Comparison of ENCODE assay signal across 29 mouse cellular contexts in genomic region chr17:40874701-40875100, GRCm38 (mm10). TPM values are rescaled to one million over a fixed set of nuclear protein-coding genes. Genes with fewer than 3 reads are reported as not detected.
A peak's percentile ranks its signal among the peaks of the same experiment; 100 is the strongest.
DNase-seq lines count a peak whose midpoint lies in the region; ATAC-seq and TF ChIP-seq lines count a peak whose summit lies in the region.
"Had no signal": no experiment of that assay in that cellular context is flagged by ENCODE, and none has a peak within 500 bp of the region (broad histone marks: within the 10 kb centered on the region; RNA-seq: fewer than 3 reads in every experiment).

No protein-coding gene starts in this region.

- TF ChIP-seq POLR2A in MEL (IDR thresholded peaks at IDR 0.05; ENCODE audit: control insufficient read depth in 1 of 2, insufficient read depth in 1 of 2, low read depth in 1 of 2, low read length in 2 of 2, poor library complexity in 1 of 2): no peak

- no peak for TF ChIP-seq CTCF in intestine, postnatal 0 days (IDR thresholded peaks at IDR 0.05; ENCODE audit: low read depth)
- TF ChIP-seq CTCF in MEL (IDR thresholded peaks at IDR 0.05 in 2 of 3, conservative IDR thresholded peaks at IDR 0.05 in 1 of 3; ENCODE audit: control insufficient read depth in 1 of 3, insufficient read depth in 1 of 3, low read depth in 2 of 3, low read length in 3 of 3, poor library complexity in 1 of 3, severe bottlenecking in 1 of 3): no peak
- no peak for TF ChIP-seq CTCF in liver, postnatal 0 days (IDR thresholded peaks at IDR 0.05; ENCODE audit: low read depth)

- no peaks in the 10 kb centered on the region for H3K27me3 ChIP-seq in intestine, embryonic 16.5 days (replicated peaks; ENCODE audit: control insufficient read depth, insufficient read depth, low read length)
- no peaks in the 10 kb centered on the region for H3K27me3 ChIP-seq in intestine, postnatal 0 days (replicated peaks; ENCODE audit: control insufficient read depth, insufficient read depth, low read length)
- H3K27me3 ChIP-seq in MEL (ENCODE audit: control insufficient read depth in 1 of 2, insufficient read depth in 2 of 2, low read length in 2 of 2): no peaks in the 10 kb centered on the region
- H3K27me3 ChIP-seq in liver, postnatal 0 days (ENCODE audit: insufficient read depth, low read length): no peaks in the 10 kb centered on the region
- H3K27me3 ChIP-seq: CH12.LX; embryonic facial prominence, embryonic 12.5 days; forebrain, embryonic 13.5 days; forebrain, embryonic 15.5 days; Patski had no signal

- H3K4me3 ChIP-seq in intestine, embryonic 16.5 days (ENCODE audit: low read length): no peak overlapping the region
- H3K4me3 ChIP-seq in intestine, postnatal 0 days (ENCODE audit: low read depth, low read length): no peak overlapping the region
- no peak overlapping the region for H3K4me3 ChIP-seq in MEL (ENCODE audit: control insufficient read depth in 1 of 2, insufficient read depth in 1 of 2, low read depth in 2 of 2, low read length in 2 of 2)
- no peak overlapping the region for H3K4me3 ChIP-seq in liver, postnatal 0 days (ENCODE audit: low read depth, low read length)
- H3K4me3 ChIP-seq: embryonic facial prominence, embryonic 10.5 days; embryonic facial prominence, embryonic 12.5 days; forebrain, embryonic 13.5 days; forebrain, embryonic 15.5 days had no signal

- DNase-seq in 3T3-L1 (ENCODE audit: low read depth, low spot score) (peak; percentile 54), MEL (ENCODE audit: low read depth, low spot score) (peak; percentile 68)
- DNase-seq in liver, postnatal 0 days: no peak
- DNase-seq in ovary, postnatal 10 days (ENCODE audit: low spot score): no peak
- DNase-seq: adrenal gland, adult 2 months; adrenal gland, postnatal 10 days; adrenal gland, postnatal 25 days; B cell, adult 2 months; cerebellum, adult 11-12 months; cerebellum, adult 2 months; cerebellum, adult 9-10 months; cerebellum, postnatal 10 days; cerebellum, postnatal 25 days; forebrain, postnatal 0 days had no signal

- WGBS in intestine, embryonic 16.5 days: 71% methylated on average over 3 of the region's 3 CpGs
- 66% methylated on average over 3 of the region's 3 CpGs for WGBS in intestine, postnatal 0 days
- WGBS in liver, postnatal 0 days (ENCODE audit: insufficient replicate concordance): 73% methylated on average over 3 of the region's 3 CpGs

- no peak overlapping the region; the same call in 1 of the 2 replicates for H3K27ac ChIP-seq in intestine, embryonic 16.5 days (ENCODE audit: low read length)
- H3K27ac ChIP-seq in intestine, postnatal 0 days (ENCODE audit: low read depth, low read length): no peak overlapping the region; the same call in 1 of the 2 replicates
- H3K27ac ChIP-seq in MEL (ENCODE audit: control insufficient read depth, low read depth, low read length): no peak overlapping the region
- H3K27ac ChIP-seq in liver, postnatal 0 days (ENCODE audit: low read depth): no peak overlapping the region
- H3K27ac ChIP-seq: embryonic facial prominence, embryonic 10.5 days; embryonic facial prominence, embryonic 12.5 days; forebrain, embryonic 13.5 days; forebrain, embryonic 15.5 days had no signal

- H3K4me2 ChIP-seq in intestine, embryonic 16.5 days (ENCODE audit: low read depth, low read length): no peak overlapping the region
- no peak overlapping the region for H3K4me2 ChIP-seq in intestine, postnatal 0 days (replicated peaks; ENCODE audit: low read depth)
- H3K4me2 ChIP-seq in liver, postnatal 0 days (ENCODE audit: low read depth, low read length): no peak overlapping the region
- H3K4me2 ChIP-seq: embryonic facial prominence, embryonic 12.5 days; forebrain, embryonic 13.5 days; forebrain, embryonic 15.5 days had no signal

- H3K4me1 ChIP-seq in intestine, embryonic 16.5 days (ENCODE audit: control insufficient read depth, insufficient read depth, low read length): no peaks in the 10 kb centered on the region
- peaks cover 2% of the 10 kb centered on the region; the same call in 1 of the 2 replicates for H3K4me1 ChIP-seq in intestine, postnatal 0 days (replicated peaks; ENCODE audit: control insufficient read depth, insufficient read depth, low read length)
- H3K4me1 ChIP-seq in MEL (ENCODE audit: control insufficient read depth in 1 of 2, insufficient read depth in 2 of 2, low read length in 2 of 2): peaks cover 24 to 30% of the 10 kb centered on the region in 2 experiments
- H3K4me1 ChIP-seq in liver, postnatal 0 days (ENCODE audit: insufficient read depth): peaks cover 5% of the 10 kb centered on the region
- H3K4me1 ChIP-seq: embryonic facial prominence, embryonic 12.5 days had no signal

- no peak for TF ChIP-seq RAD21 in MEL (IDR thresholded peaks at IDR 0.05; ENCODE audit: low read depth, low read length)

- no peak for TF ChIP-seq EP300 in MEL (IDR thresholded peaks at IDR 0.05; ENCODE audit: low read depth in 1 of 2, low read length in 2 of 2)
- TF ChIP-seq EP300 in liver, postnatal 0 days (IDR thresholded peaks at IDR 0.05; ENCODE audit: low read depth): no peak

- peaks cover 2% of the 10 kb centered on the region; the same call in 1 of the 2 replicates for H3K79me2 ChIP-seq in MEL (ENCODE audit: control insufficient read depth, insufficient read depth, low read length, poor library complexity)

- H3K9me3 ChIP-seq in intestine, embryonic 16.5 days (ENCODE audit: control insufficient read depth, low read length): no peaks in the 10 kb centered on the region
- no peaks in the 10 kb centered on the region for H3K9me3 ChIP-seq in intestine, postnatal 0 days (ENCODE audit: control insufficient read depth)
- H3K9me3 ChIP-seq in MEL (replicated peaks; ENCODE audit: insufficient read depth, low read length): no peaks in the 10 kb centered on the region
- no peaks in the 10 kb centered on the region for H3K9me3 ChIP-seq in liver, postnatal 0 days (ENCODE audit: low read length)
- H3K9me3 ChIP-seq: embryonic facial prominence, embryonic 10.5 days; embryonic facial prominence, embryonic 12.5 days; forebrain, embryonic 13.5 days; forebrain, embryonic 15.5 days; G1E had no signal

- no peak overlapping the region for H3K9ac ChIP-seq in intestine, embryonic 16.5 days (ENCODE audit: low read depth, low read length)
- no peak overlapping the region for H3K9ac ChIP-seq in intestine, postnatal 0 days (ENCODE audit: low read depth, low read length)
- H3K9ac ChIP-seq in MEL (ENCODE audit: control insufficient read depth, low read depth, low read length, poor library complexity, severe bottlenecking): no peak overlapping the region
- H3K9ac ChIP-seq in liver, postnatal 0 days (replicated peaks): no peak overlapping the region
- H3K9ac ChIP-seq: embryonic facial prominence, embryonic 12.5 days; forebrain, embryonic 13.5 days; forebrain, embryonic 15.5 days; forebrain, postnatal 0 days had no signal

- peak; percentile 31; the same call in 1 of the 2 replicates for ATAC-seq in intestine, embryonic 16.5 days
- no peak for ATAC-seq in intestine, postnatal 0 days
- no peak for ATAC-seq in liver, postnatal 0 days
- ATAC-seq: activated CD4-positive, CD25-positive, alpha-beta regulatory T cell, adult 4 months; CD4-positive, CD25-positive, alpha-beta regulatory T cell, adult 4 months; forebrain, embryonic 13.5 days; forebrain, embryonic 15.5 days; forebrain, postnatal 0 days; Patski had no signal

- no peaks in the 10 kb centered on the region for H3K36me3 ChIP-seq in intestine, embryonic 16.5 days (ENCODE audit: control insufficient read depth, insufficient read depth, low read length)
- H3K36me3 ChIP-seq in intestine, postnatal 0 days (ENCODE audit: control insufficient read depth, insufficient read depth): no peaks in the 10 kb centered on the region
- peaks cover 0 to 49% of the 10 kb centered on the region in 2 experiments; a peak in 2 of 4 replicates for H3K36me3 ChIP-seq in MEL (ENCODE audit: control insufficient read depth in 1 of 2, insufficient read depth in 2 of 2, low read length in 2 of 2)
- no peaks in the 10 kb centered on the region for H3K36me3 ChIP-seq in liver, postnatal 0 days (replicated peaks; ENCODE audit: insufficient read depth, low read length)
- H3K36me3 ChIP-seq: embryonic facial prominence, embryonic 10.5 days; embryonic facial prominence, embryonic 12.5 days; forebrain, embryonic 15.5 days; G1E had no signal

TF ChIP-seq in MEL, 35 proteins besides CTCF, POLR2A, EP300 and RAD21:
- TF ChIP-seq KAT2A (conservative IDR thresholded peaks at IDR 0.05; ENCODE audit: low read depth, low read length) (no peak), ETS1 (IDR thresholded peaks at IDR 0.05; ENCODE audit: low read depth, low read length) (peak; percentile 48; the same call in 1 of the 2 replicates)
TF ChIP-seq in MEL: peak in this region for 1.

RNA-seq across cellular contexts. Expression of gene 9130008F23Rik, which starts 5.7 kb away (rescaled TPM):
- 5.8 and 7.8 TPM in 2 replicates for polyA plus RNA-seq in intestine, embryonic 16.5 days (2015; fragmentation: Nextera tagmentation; extraction: Ambion mirVana)
- polyA plus RNA-seq in intestine, postnatal 0 days (2015; fragmentation: Nextera tagmentation; extraction: Ambion mirVana): 7.2 and 7.3 TPM in 2 replicates
- 1.2 and 1.3 TPM in 2 replicates for total RNA-seq in MEL (2012; rRNA removed)
- polyA plus RNA-seq in MEL (2012; ENCODE audit: insufficient read depth in 1 of 2, insufficient read length in 2 of 2, low read depth in 1 of 2, low replicate concordance in 2 of 2, missing spikeins in 1 of 2): 1 to 10 TPM in 1 of 2 experiments, not detected in 1; 1.1 TPM
- polyA plus RNA-seq in liver, postnatal 0 days (2015; fragmentation: Nextera tagmentation; extraction: Ambion mirVana): 0.09 and 0.22 TPM in 2 replicates
- total RNA-seq: CH12.LX had no signal
- polyA plus RNA-seq: activated CD4-positive, CD25-positive, alpha-beta regulatory T cell, adult 4 months had no signal

RNA-seq across cellular contexts. Expression of gene Glyatl3, which starts 39.4 kb away (rescaled TPM):
- not detected in 2 replicates for polyA plus RNA-seq in intestine, embryonic 16.5 days (2015; fragmentation: Nextera tagmentation; extraction: Ambion mirVana)
- not detected in 2 replicates for polyA plus RNA-seq in intestine, postnatal 0 days (2015; fragmentation: Nextera tagmentation; extraction: Ambion mirVana)
- not detected in 2 replicates for total RNA-seq in MEL (2012; rRNA removed)
- polyA plus RNA-seq in MEL (2012; ENCODE audit: insufficient read depth in 1 of 2, insufficient read length in 2 of 2, low read depth in 1 of 2, low replicate concordance in 2 of 2, missing spikeins in 1 of 2): under 1 TPM in 1 of 2 experiments, not detected in 1; 0.33 TPM
- polyA plus RNA-seq in liver, postnatal 0 days (2015; fragmentation: Nextera tagmentation; extraction: Ambion mirVana): not detected in 2 replicates
- total RNA-seq: adrenal gland, adult 2 months; adrenal gland, postnatal 10 days; adrenal gland, postnatal 25 days; adrenal gland, postnatal 4 days; CH12.LX; forebrain, postnatal 0 days; G1E had no signal
- polyA plus RNA-seq: activated CD4-positive, CD25-positive, alpha-beta regulatory T cell, adult 4 months; adrenal gland, adult 2 months; brain, embryonic 14.5 days; CD4-positive, CD25-positive, alpha-beta regulatory T cell, adult 4 months; cerebellum, adult 2 months; cortical plate, adult 2 months; forebrain, embryonic 11.5 days; forebrain, embryonic 13.5 days; forebrain, embryonic 15.5 days; forebrain, postnatal 0 days; G1E; Patski had no signal

RNA-seq across cellular contexts. Expression of gene Mut, which starts 59.8 kb away (rescaled TPM):
- polyA plus RNA-seq in intestine, embryonic 16.5 days (2015; fragmentation: Nextera tagmentation; extraction: Ambion mirVana): 49.7 and 49.8 TPM in 2 replicates
- polyA plus RNA-seq in intestine, postnatal 0 days (2015; fragmentation: Nextera tagmentation; extraction: Ambion mirVana): 22.4 and 25.7 TPM in 2 replicates
- 21.2 and 25.8 TPM in 2 replicates for total RNA-seq in MEL (2012; rRNA removed)
- 10 to 100 TPM; 25.0 to 65.8 TPM for polyA plus RNA-seq in MEL (2012; ENCODE audit: insufficient read depth in 1 of 2, insufficient read length in 2 of 2, low read depth in 1 of 2, low replicate concordance in 2 of 2, missing spikeins in 1 of 2)
- 49.7 and 52.0 TPM in 2 replicates for polyA plus RNA-seq in liver, postnatal 0 days (2015; fragmentation: Nextera tagmentation; extraction: Ambion mirVana)

Comparison
In these comparisons a context has a peak if more than half of its experiments do, and no peak if none do; other contexts are left out.
1. DNase-seq: peak in 3T3-L1 (single experiment) and MEL (single experiment); none in liver, postnatal 0 days (single experiment) and ovary, postnatal 10 days (single experiment).